ENCODE assay signal across 9 mouse cellular contexts in the genomic region with DNA sequence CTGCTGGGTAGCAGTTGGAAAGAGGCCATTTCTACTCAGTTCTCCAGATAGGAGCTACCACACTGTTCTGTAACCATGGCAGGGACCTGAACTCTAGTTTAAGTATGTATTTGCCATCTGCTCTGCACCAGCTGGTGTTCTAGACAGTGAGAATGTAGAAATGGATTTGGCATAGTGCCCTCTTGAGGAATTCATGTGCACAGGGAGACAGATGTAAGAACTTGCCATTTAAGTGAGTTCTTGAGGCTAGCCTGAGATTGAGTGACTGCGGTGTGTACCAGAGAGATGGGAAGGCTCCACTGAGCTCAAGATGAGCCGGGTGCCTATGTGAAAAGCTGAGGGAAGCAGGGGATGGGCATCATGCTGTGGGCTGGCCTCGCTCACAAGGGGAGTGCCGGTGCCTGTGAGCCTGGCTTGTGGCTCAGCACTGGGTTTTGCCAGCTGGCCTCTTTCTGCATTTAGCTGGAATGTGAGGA.
DNase-seq lines count a peak whose midpoint lies in the region; ATAC-seq lines count a peak whose summit lies in the region.
"Had no signal": no experiment of that assay in that cellular context is flagged by ENCODE, and none has a peak within 500 bp of the region (broad histone marks: within the 10 kb centered on the region; RNA-seq: fewer than 3 reads in every experiment).

No protein-coding gene starts in this region.

- no peaks in the 10 kb centered on the region for H3K27me3 ChIP-seq in midbrain, embryonic 16.5 days (ENCODE audit: control insufficient read depth, insufficient read depth, low read depth, low read length)
- H3K27me3 ChIP-seq: liver, embryonic 15.5 days had no signal

- no peaks in the 10 kb centered on the region for H3K9me3 ChIP-seq in midbrain, embryonic 16.5 days (replicated peaks; ENCODE audit: control insufficient read depth, low read length, poor library complexity, severe bottlenecking)
- H3K9me3 ChIP-seq: liver, embryonic 15.5 days had no signal

- H3K4me1 ChIP-seq in midbrain, embryonic 16.5 days (ENCODE audit: control insufficient read depth, insufficient read depth, low read length): peaks cover 10% of the 10 kb centered on the region; the same call in 1 of the 2 replicates
- H3K4me1 ChIP-seq: liver, embryonic 15.5 days had no signal

- peak overlapping the region; percentile 50 for H3K27ac ChIP-seq in midbrain, embryonic 16.5 days (ENCODE audit: low read length)
- H3K27ac ChIP-seq: liver, embryonic 15.5 days had no signal

- WGBS in midbrain, embryonic 16.5 days: 40% methylated on average over 4 of the region's 4 CpGs

- DNase-seq in A20 (ENCODE audit: low read depth, low spot score) (peak; percentile 25), ZHBTc4 (ENCODE audit: low read depth, low spot score) (peak; percentile 7)
- DNase-seq in frontal cortex, adult 2 months (ENCODE audit: extremely low spot score in 1 of 2, low spot score in 1 of 2): peak; percentile 94
- DNase-seq in layer of hippocampus, adult 8-10 months (ENCODE audit: low spot score in 2 of 2): peak; percentile 89
- no peak for DNase-seq in urinary bladder, adult 18-20 months (ENCODE audit: low spot score in 2 of 2)
- DNase-seq in urinary bladder, postnatal 10 days (ENCODE audit: low spot score): no peak

- H3K4me2 ChIP-seq in midbrain, embryonic 16.5 days (ENCODE audit: low read length): no peak overlapping the region
- H3K4me2 ChIP-seq: liver, embryonic 15.5 days had no signal

- no peak overlapping the region for H3K4me3 ChIP-seq in midbrain, embryonic 16.5 days (ENCODE audit: low read depth, low read length)
- H3K4me3 ChIP-seq: liver, embryonic 15.5 days had no signal

- ATAC-seq in midbrain, embryonic 16.5 days: peak; percentile 77
- no peak for ATAC-seq in monocyte, adult 5-6 weeks (replicated peaks; ENCODE audit: insufficient number of reproducible peaks, low FRiP score, low TSS enrichment, poor library complexity, severe bottlenecking)

- H3K36me3 ChIP-seq in midbrain, embryonic 16.5 days (ENCODE audit: control insufficient read depth, insufficient read depth, low read length): no peaks in the 10 kb centered on the region

- H3K9ac ChIP-seq in midbrain, embryonic 16.5 days (ENCODE audit: low read depth, low read length): no peak overlapping the region
- H3K9ac ChIP-seq: liver, embryonic 15.5 days had no signal

Comparison
In these comparisons a context has a peak if more than half of its experiments do, and no peak if none do; other contexts are left out.
1. DNase-seq: peak in A20 (single experiment), ZHBTc4 (single experiment), frontal cortex, adult 2 months (2 of 2) and layer of hippocampus, adult 8-10 months (2 of 2); none in urinary bladder, adult 18-20 months (0 of 2) and urinary bladder, postnatal 10 days (single experiment).